Mouse (Mus musculus): ENCODE data around the gene Trmt11. TPM values are rescaled to one million over a fixed set of nuclear protein-coding genes. Genes with fewer than 3 reads are reported as not detected.

The Trmt11 gene
- 8.6 TPM for polyA plus RNA-seq (2015; fragmentation: Illumina TruSeq; extraction: RNeasy Lipid Tissue Mini Kit (QIAGEN cat#74804); ENCODE audit: low read depth, low replicate concordance)

DNA sequence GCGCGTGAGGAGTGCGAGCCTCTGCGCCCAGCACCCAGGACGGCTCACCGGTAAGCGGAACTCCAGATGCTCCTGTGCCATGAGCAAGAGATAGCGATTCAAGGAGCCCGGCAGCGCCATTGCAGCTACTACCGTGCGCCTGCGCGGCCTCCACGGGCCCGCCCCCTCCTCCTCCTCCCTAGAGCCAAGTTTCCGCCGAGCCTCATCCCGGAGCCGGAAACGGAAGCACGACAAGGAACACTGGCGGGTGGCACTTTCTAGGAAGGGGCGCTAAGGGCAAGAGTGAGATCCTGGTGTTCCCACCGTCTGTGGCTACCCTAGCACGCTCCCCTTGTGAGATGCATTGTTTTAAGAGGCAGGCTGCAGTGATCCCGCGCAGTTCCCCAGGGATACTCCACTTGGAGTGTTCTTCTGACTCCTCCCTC, at the start of gene Trmt11:
Gene Trmt11 (minus strand): TSS at position 208 of the 425 bp plus-strand sequence.

DNA sequence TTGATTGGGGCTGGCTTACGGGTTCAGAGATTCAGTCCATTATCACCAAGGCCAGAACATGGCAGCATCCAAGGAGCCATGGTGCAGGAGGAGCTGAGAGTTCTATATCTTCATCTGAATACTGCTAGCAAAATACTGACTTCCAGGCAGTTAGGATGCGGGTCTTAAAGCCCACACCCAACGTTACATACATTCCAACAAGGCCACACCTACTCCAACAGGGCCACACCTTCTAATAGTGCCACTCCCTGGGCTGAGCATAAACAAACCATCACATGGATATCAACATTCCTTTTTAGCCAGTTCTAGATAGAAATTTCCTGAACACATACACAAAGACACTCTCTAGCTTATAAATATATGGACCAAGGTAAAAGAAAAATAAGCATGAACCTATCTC, 29.0 kb upstream of the Trmt11 start, which contains the start of gene Hint3:
Gene Hint3 (minus strand): TSS at position 120 of the 400 bp plus-strand sequence.

Other genes starting within 250 kb of the Trmt11 start
- 37.2 TPM for gene Hint3, start 28.9 kb upstream of the Trmt11 start, polyA plus RNA-seq (2015; fragmentation: Illumina TruSeq; extraction: RNeasy Lipid Tissue Mini Kit (QIAGEN cat#74804); ENCODE audit: low read depth, low replicate concordance)
- 78.5 TPM for gene Ncoa7, start 202.6 kb upstream of the Trmt11 start, polyA plus RNA-seq (2015; fragmentation: Illumina TruSeq; extraction: RNeasy Lipid Tissue Mini Kit (QIAGEN cat#74804); ENCODE audit: low read depth, low replicate concordance)
- gene Hey2, start 242.1 kb upstream of the Trmt11 start, polyA plus RNA-seq (2015; fragmentation: Illumina TruSeq; extraction: RNeasy Lipid Tissue Mini Kit (QIAGEN cat#74804); ENCODE audit: low read depth, low replicate concordance), result 3.8 TPM